Mouse (Mus musculus) MEL-GATA-1-ER (cell line): ENCODE results near the gene Gm10518.
A peak's percentile ranks its signal among the peaks of the same experiment; 100 is the strongest.

Experiments
- DNase-seq: peaks from one replicate; pipeline ENCODE4 v3.0.0-alpha.2; 2012; ENCODE audit warnings: low read depth; ENCODE audit errors: extremely low read depth

Gm10518 gene

GRCm38 (mm10) chr1:179802610-179803512, at the start of gene Gm10518:
TSS of gene Gm10518 (plus strand) at chr1:179803376.
- DNase-seq, result no peak

- DNase-seq, result no peak
Observed at GRCm38 (mm10) chr1:179756477-179756876, 46.7 kb upstream of the Gm10518 start.

DNA sequence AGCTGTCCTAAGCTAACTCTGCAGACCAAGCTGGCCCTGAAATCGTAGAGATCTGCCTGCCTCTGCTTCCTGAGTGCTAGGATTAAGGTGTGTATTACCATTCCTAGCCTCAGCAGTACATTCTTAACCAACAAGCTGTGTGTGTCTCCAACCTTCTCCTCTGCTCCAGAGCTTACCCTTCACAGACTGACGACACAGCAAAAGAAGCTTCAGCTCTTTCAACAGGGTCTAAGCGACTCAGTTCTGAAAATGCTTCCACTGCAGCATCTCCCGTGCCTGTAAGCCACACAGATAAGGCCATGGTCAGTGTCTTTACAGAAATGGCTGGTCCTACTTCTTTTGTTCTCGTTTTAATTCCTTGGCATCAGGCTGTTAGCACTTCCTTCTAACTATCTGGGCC, 43.1 kb upstream of the Gm10518 start:
- no peak for DNase-seq

DNA sequence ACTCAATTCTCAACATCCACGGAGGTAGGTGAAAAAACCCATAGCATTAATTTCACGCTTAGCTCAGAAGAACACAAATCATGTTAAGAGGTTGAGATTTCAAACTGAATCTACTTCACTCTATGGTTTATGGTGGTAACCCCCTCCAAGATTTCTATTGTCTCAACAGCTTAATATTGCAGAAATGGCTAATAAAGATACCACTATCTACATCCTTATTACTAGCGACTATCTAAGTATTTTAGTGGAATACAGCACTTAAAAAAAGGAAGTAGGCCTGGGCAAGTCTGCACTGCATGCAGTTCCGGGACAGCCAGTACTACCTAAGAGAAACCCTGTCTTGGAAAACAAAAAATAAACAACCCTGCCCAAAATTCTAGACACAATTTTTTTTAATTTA, 42.6 kb upstream of the Gm10518 start:
- peak; percentile 31 for DNase-seq

- DNase-seq, result no peak
Observed at GRCm38 (mm10) chr1:179776831-179777230, 26.3 kb upstream of the Gm10518 start.

- DNase-seq, result no peak
Observed at GRCm38 (mm10) chr1:179784098-179784497, 19.1 kb upstream of the Gm10518 start.

- no peak for DNase-seq
Observed at GRCm38 (mm10) chr1:179785502-179785901, 17.7 kb upstream of the Gm10518 start.

DNA sequence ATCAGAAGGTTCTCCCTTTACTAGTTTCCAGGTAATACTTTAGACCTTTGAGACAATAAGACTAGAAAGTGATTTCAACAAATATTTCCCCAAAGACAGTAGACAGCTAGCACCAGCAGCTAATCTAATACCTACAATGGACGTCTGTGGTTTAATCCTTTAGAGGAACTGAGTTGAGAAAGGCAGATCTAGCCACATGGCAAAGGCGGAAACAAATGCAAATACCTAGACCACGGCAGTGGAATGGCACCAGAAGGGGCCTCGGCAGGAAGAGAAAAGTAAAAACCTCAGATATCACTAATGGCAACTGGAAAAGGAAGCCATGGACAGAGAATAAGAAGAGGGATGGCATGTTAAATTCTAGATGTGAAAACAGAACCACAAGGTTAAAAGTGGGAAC, 15.9 kb upstream of the Gm10518 start:
- DNase-seq, result no peak

GRCm38 (mm10) chr1:179798794-179799193, 4.4 kb upstream of the Gm10518 start:
- no peak for DNase-seq

DNA sequence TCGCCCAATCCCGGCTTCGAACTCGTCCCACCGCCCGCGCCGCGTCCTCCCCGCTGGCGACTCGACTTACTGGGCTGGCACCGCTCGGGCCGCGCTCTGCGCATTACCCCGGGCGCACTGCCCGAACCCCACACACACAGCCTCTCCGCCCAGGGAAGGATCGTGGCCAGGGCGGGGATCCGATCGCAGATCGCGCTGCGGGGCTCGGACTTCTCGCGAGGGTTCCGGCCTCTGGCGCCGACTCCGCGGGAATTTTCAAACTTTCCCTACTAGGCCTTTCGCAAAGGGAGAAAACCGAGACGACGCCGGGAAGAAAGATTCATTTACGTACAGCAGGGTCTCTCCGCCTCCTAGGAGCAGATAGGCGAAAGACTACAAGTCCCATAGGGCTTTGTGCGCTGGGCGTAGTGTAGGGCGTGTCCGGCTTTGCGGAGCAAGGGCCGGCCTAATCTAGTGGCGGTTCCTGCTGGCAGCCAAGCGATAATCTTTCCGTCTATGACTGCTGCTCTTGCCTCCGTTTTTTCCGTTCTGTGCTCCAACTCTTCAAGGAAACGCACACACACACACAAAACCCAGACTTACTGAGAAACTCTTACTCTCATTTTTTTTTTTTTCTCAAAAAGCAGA, 450 bp downstream of the Gm10518 start, which contains the start of gene Ahctf1:
Ahctf1 (minus strand) TSS at position 168 of the 627 bp plus-strand sequence.
- DNase-seq, result peak; percentile 99

GRCm38 (mm10) chr1:179804140-179804881, 1.1 kb downstream of the Gm10518 start:
- DNase-seq, result no peak

DNA sequence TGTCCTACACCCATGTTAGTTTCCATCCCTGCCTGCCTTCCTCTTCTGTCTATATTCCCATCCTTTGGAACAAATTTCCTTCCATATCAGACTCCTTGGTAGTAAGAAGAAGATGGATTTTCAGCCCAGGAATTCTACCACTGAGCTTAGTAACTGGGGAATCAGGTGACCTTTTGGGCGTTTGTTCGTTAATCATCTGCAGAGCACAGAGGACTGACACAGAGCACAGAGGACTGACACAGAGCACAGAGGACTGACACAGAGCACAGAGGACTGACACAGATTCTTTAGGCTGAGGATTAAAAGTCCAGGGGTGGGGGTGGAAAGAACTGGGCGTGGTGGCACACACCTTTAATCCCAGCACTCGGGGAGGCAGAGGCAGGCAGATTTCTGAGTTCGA, 2.6 kb downstream of the Gm10518 start:
- no peak for DNase-seq

GRCm38 (mm10) chr1:179807468-179807867, 4.3 kb downstream of the Gm10518 start:
- no peak for DNase-seq

DNA sequence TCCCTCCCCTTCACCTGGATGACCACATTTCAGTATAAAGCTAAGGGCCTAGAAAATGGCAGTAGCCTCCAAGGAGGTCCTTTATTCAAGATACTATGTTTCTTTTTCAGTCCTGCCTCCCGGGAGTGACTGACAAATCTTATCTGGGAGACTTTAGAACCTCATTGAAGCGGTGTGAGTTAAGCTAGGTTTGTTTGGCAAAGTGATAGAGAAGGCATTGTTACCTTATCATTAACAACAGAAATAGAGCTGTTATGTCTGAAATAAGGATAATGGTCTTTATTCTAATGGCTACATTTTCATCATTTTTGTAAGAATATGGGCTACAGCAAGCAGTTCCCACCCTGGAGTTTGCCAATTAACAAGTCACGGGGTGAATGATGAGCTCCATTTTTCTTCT, 5.1 kb downstream of the Gm10518 start:
- DNase-seq, result no peak

GRCm38 (mm10) chr1:179813385-179813784, 10.2 kb downstream of the Gm10518 start:
- no peak for DNase-seq

- DNase-seq, result no peak
Observed at GRCm38 (mm10) chr1:179814616-179815015, 11.4 kb downstream of the Gm10518 start.

- DNase-seq, result peak; percentile 55
Observed at GRCm38 (mm10) chr1:179818490-179819278, 15.5 kb downstream of the Gm10518 start.

DNA sequence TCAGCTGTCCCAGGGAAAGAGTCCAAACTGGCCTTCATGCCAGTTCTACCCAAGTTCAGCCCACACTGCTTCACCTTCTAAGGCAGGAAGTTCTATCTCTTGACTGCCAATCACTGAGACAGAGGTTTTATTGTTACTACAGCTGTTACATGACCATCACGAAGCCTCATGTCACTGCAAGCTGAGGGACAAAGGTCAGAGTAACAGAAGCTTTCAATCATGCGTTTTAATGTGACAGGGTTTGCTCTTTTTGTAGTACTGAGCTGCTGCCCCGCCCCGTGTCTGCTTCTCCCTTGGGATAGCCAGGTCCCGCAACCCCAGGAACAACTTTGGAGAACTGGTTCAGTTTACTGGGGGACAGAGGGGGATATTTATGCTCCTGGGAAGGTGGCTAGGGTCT, 21.4 kb downstream of the Gm10518 start:
- no peak for DNase-seq

DNA sequence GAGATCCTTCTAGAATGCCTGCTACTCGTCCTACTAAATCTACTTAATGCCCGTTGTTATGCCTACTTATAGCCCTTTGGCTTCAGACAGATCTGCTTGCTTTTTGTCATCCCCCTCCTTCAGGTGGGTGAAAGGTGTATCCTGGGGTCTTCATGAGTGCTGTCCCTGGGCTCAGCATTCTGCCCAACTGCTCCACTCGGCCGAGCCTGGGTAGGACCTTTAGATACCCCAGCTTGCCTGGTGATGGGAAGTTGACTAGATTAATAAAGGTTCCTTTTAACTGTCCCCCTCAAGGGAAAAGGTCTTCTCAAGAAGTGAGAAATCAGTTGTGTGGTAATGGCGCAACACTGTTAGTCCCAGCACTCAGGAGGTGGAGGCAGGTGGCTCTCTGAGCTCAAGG, 24.9 kb downstream of the Gm10518 start:
- DNase-seq, result no peak

DNA sequence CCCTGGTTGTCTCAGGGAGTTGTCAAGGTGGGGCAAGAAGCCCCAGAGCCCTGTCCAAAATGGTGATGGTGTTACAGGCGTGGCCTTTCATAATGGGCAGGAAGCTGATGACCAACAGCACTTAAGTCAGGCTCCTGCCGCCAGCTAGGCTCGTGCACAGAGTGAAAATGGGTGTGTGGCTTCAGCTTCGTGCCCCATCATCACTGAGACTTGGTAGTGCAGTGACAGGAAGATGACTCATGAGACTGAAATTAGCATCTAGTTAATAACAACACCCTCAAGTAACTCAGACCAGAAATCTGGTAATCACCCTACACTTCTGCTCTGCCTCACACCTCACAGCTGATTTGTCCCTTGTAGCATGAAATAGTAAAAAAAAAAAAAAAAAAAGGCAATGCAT, 25.7 kb downstream of the Gm10518 start:
- no peak for DNase-seq

- no peak for DNase-seq
Observed at GRCm38 (mm10) chr1:179832710-179833240, 29.6 kb downstream of the Gm10518 start.
